Mouse (Mus musculus) limb, embryonic 14.5 days (tissue): ENCODE results near the gene Prpsap1. TPM values are rescaled to one million over a fixed set of nuclear protein-coding genes. Genes with fewer than 3 reads are reported as not detected.

Experiments
- ATAC-seq: fragments of 200-750 bp; cut with Nextera tagmentation; 2 replicates; pipeline ENCODE4 v1.8.0; 2017; ENCODE audit warnings: low read depth, moderate number of reproducible peaks, moderate TSS enrichment; ENCODE audit not compliant: low FRiP score
- DNase-seq: peaks from one replicate; pipeline ENCODE4 v3.0.0-alpha.2; 2015; ENCODE audit warnings: low spot score
- H3K27ac ChIP-seq: fragments of 300-500 bp; sonication (generic); replicated peaks from 2 replicates; pipeline ENCODE4 v1.5.1; 2014; ENCODE audit warnings: low read depth, mild to moderate bottlenecking, low read length, moderate library complexity, mixed read lengths
- H3K27me3 ChIP-seq: fragments of 300-500 bp; sonication (generic); 2 replicates; pipeline ENCODE4 v1.6.1; 2014; ENCODE audit warnings: low read length, mixed read lengths; ENCODE audit not compliant: control insufficient read depth, insufficient read depth
- H3K36me3 ChIP-seq: fragments of 300-500 bp; sonication (generic); 2 replicates; pipeline ENCODE4 v1.6.1; 2014; ENCODE audit warnings: mild to moderate bottlenecking, low read length, moderate library complexity, mixed read lengths; ENCODE audit not compliant: control insufficient read depth, insufficient read depth
- H3K4me1 ChIP-seq: fragments of 300-500 bp; sonication (generic); 2 replicates; pipeline ENCODE4 v1.6.1; 2014; ENCODE audit warnings: antibody characterized with exemption, low read length, mixed read lengths; ENCODE audit not compliant: control insufficient read depth, insufficient read depth
- H3K4me2 ChIP-seq: fragments of 300-500 bp; sonication (generic); replicated peaks from 2 replicates; pipeline ENCODE4 v1.6.1; 2014; ENCODE audit warnings: low read depth, mild to moderate bottlenecking, low read length, moderate library complexity; ENCODE audit not compliant: severe bottlenecking
- H3K4me3 ChIP-seq: fragments of 300-500 bp; sonication (generic); replicated peaks from 2 replicates; pipeline ENCODE4 v1.5.1; 2014; ENCODE audit warnings: low read length
- H3K9ac ChIP-seq: fragments of 300-500 bp; sonication (generic); 2 replicates; pipeline ENCODE4 v1.6.1; 2014; ENCODE audit warnings: mild to moderate bottlenecking, low read depth, low read length, moderate library complexity; ENCODE audit not compliant: severe bottlenecking
- H3K9me3 ChIP-seq: fragments of 300-500 bp; sonication (generic); 2 replicates; pipeline ENCODE4 v1.6.1; 2016; ENCODE audit warnings: low read length; ENCODE audit not compliant: control insufficient read depth
- POLR2A ChIP-seq: fragments of 200-500 bp; IDR thresholded peaks from 2 replicates; pipeline ENCODE4 v1.8.0; 2012; ENCODE audit warnings: inconsistent platforms, mild to moderate bottlenecking, moderate library complexity, borderline replicate concordance; ENCODE audit not compliant: insufficient read depth, insufficient read length; ENCODE audit errors: extremely low read depth
- WGBS: fragments of 180-500 bp; shearing (Covaris S2); extraction: QIAGEN DNeasy Blood & Tissue Kit; methylation state at CpG from one replicate; pipeline ENCODE4 v1.1.7; 2014; 5-methylcytosine and 5-hydroxymethylcytosine counted together
- polyA plus RNA-seq, 2 experiments: library from polyadenylated mRNA; depleted of rRNA in 1 of 2; stranded (reverse) in 1 of 2; unstranded in 1 of 2; fragments of >200 nt; fragmentation: Nextera tagmentation in 1 of 2; extraction: Ambion mirVana in 1 of 2; gene quantifications; 2 replicates each; pipeline versions ENCODE4 v1.2.1 to v1.2.3; 2012 to 2014

Gene Prpsap1
- polyA plus RNA-seq, 2 experiments: 134 to 148 TPM

GRCm38 (mm10) chr11:116453889-116454288, 40.1 kb downstream of the Prpsap1 start:
- WGBS: 97% methylated on average over 10 of the region's 10 CpGs
- H3K4me3 ChIP-seq: no peak overlapping the region
- no peak overlapping the region for H3K9ac ChIP-seq
- no peak for ATAC-seq
- H3K36me3 ChIP-seq: no peaks in the 10 kb centered on the region
- H3K9me3 ChIP-seq: no peaks in the 10 kb centered on the region
- H3K27ac ChIP-seq: no peak overlapping the region
- no peaks in the 10 kb centered on the region for H3K27me3 ChIP-seq
- no peaks in the 10 kb centered on the region for H3K4me1 ChIP-seq
- DNase-seq: no peak
- TF ChIP-seq POLR2A: no peak
- H3K4me2 ChIP-seq: no peak overlapping the region

- no peak overlapping the region for H3K9ac ChIP-seq
- no peaks in the 10 kb centered on the region for H3K36me3 ChIP-seq
- no peak overlapping the region for H3K4me3 ChIP-seq
- no peak for TF ChIP-seq POLR2A
- DNase-seq (no peak), ATAC-seq (no peak)
- no peak overlapping the region for H3K27ac ChIP-seq
- no peak overlapping the region for H3K4me2 ChIP-seq
- WGBS: 91% methylated on average over 3 of the region's 3 CpGs
- no peaks in the 10 kb centered on the region for H3K9me3 ChIP-seq
- peaks cover 11% of the 10 kb centered on the region for H3K27me3 ChIP-seq
- no peaks in the 10 kb centered on the region for H3K4me1 ChIP-seq
Measured at GRCm38 (mm10) chr11:116449341-116449740, 44.7 kb downstream of the Prpsap1 start.

- Histone ChIP-seq H3K4me2 (no peak overlapping the region), H3K27ac (no peak overlapping the region), H3K36me3 (no peaks in the 10 kb centered on the region), H3K27me3 (peaks cover 11% of the 10 kb centered on the region), H3K4me1 (no peaks in the 10 kb centered on the region), H3K4me3 (no peak overlapping the region), H3K9me3 (no peaks in the 10 kb centered on the region), H3K9ac (no peak overlapping the region)
- ATAC-seq (no peak), DNase-seq (no peak)
- no peak for TF ChIP-seq POLR2A
- 64% methylated on average over 5 of the region's 5 CpGs for WGBS
Measured at GRCm38 (mm10) chr11:116447822-116448221, 46.2 kb downstream of the Prpsap1 start.

GRCm38 (mm10) chr11:116446308-116446887, 47.6 kb downstream of the Prpsap1 start:
- no peak for DNase-seq
- H3K27me3 ChIP-seq: peaks cover 11% of the 10 kb centered on the region
- 10% methylated on average over 19 of the region's 19 CpGs for WGBS
- H3K4me1 ChIP-seq: no peaks in the 10 kb centered on the region
- no peak overlapping the region for H3K27ac ChIP-seq
- H3K9me3 ChIP-seq: no peaks in the 10 kb centered on the region
- H3K9ac ChIP-seq: no peak overlapping the region
- ATAC-seq: no peak
- H3K4me2 ChIP-seq: no peak overlapping the region
- no peak overlapping the region for H3K4me3 ChIP-seq
- no peaks in the 10 kb centered on the region for H3K36me3 ChIP-seq
- TF ChIP-seq POLR2A: no peak

- H3K4me1 ChIP-seq: no peaks in the 10 kb centered on the region
- no peak overlapping the region for H3K27ac ChIP-seq
- 29% methylated on average over 16 of the region's 16 CpGs for WGBS
- no peaks in the 10 kb centered on the region for H3K36me3 ChIP-seq
- ATAC-seq (peak; percentile 74), DNase-seq (peak; percentile 95)
- no peaks in the 10 kb centered on the region for H3K9me3 ChIP-seq
- no peak overlapping the region for H3K9ac ChIP-seq
- no peak overlapping the region for H3K4me3 ChIP-seq
- no peak for TF ChIP-seq POLR2A
- peaks cover 11% of the 10 kb centered on the region for H3K27me3 ChIP-seq
- 0 out of 2 replicates have a peak overlapping the region, but pooled peaks have one; percentile 9 for H3K4me2 ChIP-seq
Measured at GRCm38 (mm10) chr11:116445596-116446307, 48.2 kb downstream of the Prpsap1 start.
